Mouse (Mus musculus) left cerebral cortex, postnatal 25 days (tissue): ENCODE data around the gene Hist1h3b. TPM values are rescaled to one million over a fixed set of nuclear protein-coding genes. Genes with fewer than 3 reads are reported as not detected.
"Not testable (repeated sequence)": the region's sequence is repeated elsewhere in the genome, so short reads cannot be mapped to it uniquely, and the experiment has no call there.

Source experiments
- DNase-seq, 2 experiments: peaks; one replicate each; pipeline ENCODE4 v3.0.0; 2022; ENCODE audit warnings: low spot score in 2 of 2, mixed read lengths in 1 of 2
- intact Hi-C: fragments of 180-260 bp; cut with DNase I; formaldehyde crosslinking; loops from one replicate; pipeline ENCODE4 v1.15.1; 2025
- microRNA-seq, 2 experiments: library from miRNA; unstranded; fragments of <30 nt; microRNA quantifications; one replicate each; pipeline ENCODE4 v1.2.0; 2022
- total RNA-seq, 2 experiments: library from RNA; stranded (reverse); gene quantifications; 2 replicates each; pipeline ENCODE4 v1.2.3; 2021

Gene Hist1h3b
- total RNA-seq, 2 experiments from 2014 or later = 9.3 to 14.5 TPM

GRCm38 (mm10) chr13:23764324-23765171 is 12.5 kb downstream of the Hist1h3b start:
- DNase-seq = no peak

GRCm38 (mm10) chr13:23765172-23765513 is 13.1 kb downstream of the Hist1h3b start:
- intact Hi-C loops = loop anchor here (10.0 kb wide), 1 partner anchor 330 kb away; no protein-coding TSS in a partner anchor
- DNase-seq = no peak

More at GRCm38 (mm10) chr13:23764324-23765171, 12.5 kb downstream of the Hist1h3b start:
- intact Hi-C loops = loop anchor here (10.0 kb wide), 1 partner anchor 330 kb away; no protein-coding TSS in a partner anchor

- DNase-seq = no peak
- intact Hi-C loops = loop anchor here (10.0 kb wide), 1 partner anchor 332 kb away; no protein-coding TSS in a partner anchor
Observed at GRCm38 (mm10) chr13:23766772-23767171, 14.7 kb downstream of the Hist1h3b start.

- intact Hi-C loops = loop anchor here (10.0 kb wide), 1 partner anchor 334 kb away; no protein-coding TSS in a partner anchor
- DNase-seq = no peak
Observed at GRCm38 (mm10) chr13:23768834-23769397, 16.8 kb downstream of the Hist1h3b start.

- intact Hi-C loops = loop anchor here (10.0 kb wide), 1 partner anchor 335 kb away; no protein-coding TSS in a partner anchor
- not testable (repeated sequence) for DNase-seq
Observed at GRCm38 (mm10) chr13:23769613-23770012, 17.5 kb downstream of the Hist1h3b start, which contains the start of gene Trim38. Gene Trim38 (plus strand): TSS chr13:23769913.

GRCm38 (mm10) chr13:23772561-23773313 is 20.7 kb downstream of the Hist1h3b start:
- intact Hi-C loops = no loop called here
- peak; percentile 46 to 73 for DNase-seq

- no peak for DNase-seq
- intact Hi-C loops = no loop called here
Observed at GRCm38 (mm10) chr13:23778339-23778738, 26.3 kb downstream of the Hist1h3b start.

GRCm38 (mm10) chr13:23779025-23779424 is 27.0 kb downstream of the Hist1h3b start:
- DNase-seq = no peak

GRCm38 (mm10) chr13:23792520-23792919 is 40.5 kb downstream of the Hist1h3b start:
- intact Hi-C loops = loop anchor here (2.0 to 5.0 kb wide), 3 partner anchors 92 to 525 kb away; no protein-coding TSS in a partner anchor
- peak; percentile 54 to 64 for DNase-seq

More at GRCm38 (mm10) chr13:23779025-23779424, 27.0 kb downstream of the Hist1h3b start:
- intact Hi-C loops = no loop called here

GRCm38 (mm10) chr13:23799405-23799804 is 47.3 kb downstream of the Hist1h3b start:
- no peak for DNase-seq
- intact Hi-C loops = no loop called here

Small RNA genes within 50 kb of the gene (microRNA-seq; reads per million reads assigned to microRNA genes)
- gene Gm44314 (0 reads per million in 2 experiments), gene Gm44484 (0 reads per million in 2 experiments)

Other genes starting within 250 kb of the Hist1h3b start
- 100 to 1,000 TPM; 300 to 349 TPM for gene Hist1h4h, start 221.2 kb upstream of the Hist1h3b start, total RNA-seq
- 1 to 10 TPM; 1.6 to 3.9 TPM for gene Hist1h2af, start 218.4 kb upstream of the Hist1h3b start, total RNA-seq
- 1 to 10 TPM; 3.1 to 4.6 TPM for gene Hist1h3g, start 216.8 kb upstream of the Hist1h3b start, total RNA-seq
- under 1 TPM; 0.57 to 0.87 TPM for gene Hist1h2bh, start 208.9 kb upstream of the Hist1h3b start, total RNA-seq
- gene Hist1h3f, start 208.2 kb upstream of the Hist1h3b start, total RNA-seq = 10 to 100 TPM; 16.0 to 17.8 TPM
- gene Hist1h4f, start 200.6 kb upstream of the Hist1h3b start, total RNA-seq = 100 to 1,000 TPM; 160 to 188 TPM
- gene Hist1h1d, start 199.0 kb upstream of the Hist1h3b start, total RNA-seq = 1 to 10 TPM; 3.6 to 5.7 TPM
- gene Hist1h3e, start 189.9 kb upstream of the Hist1h3b start, total RNA-seq = 10 to 100 TPM; 41.7 to 46.6 TPM
- gene Hist1h2ae, start 181.0 kb upstream of the Hist1h3b start, total RNA-seq = 1 to 10 TPM; 5.0 to 6.6 TPM
- gene Hist1h2bg, start 180.9 kb upstream of the Hist1h3b start, total RNA-seq = 10 to 100 TPM; 82.4 to 88.3 TPM
- 10 to 100 TPM; 25.7 to 29.4 TPM for gene Hist1h2bf, start 178.1 kb upstream of the Hist1h3b start, total RNA-seq
- gene Hist1h2ad, start 177.9 kb upstream of the Hist1h3b start, total RNA-seq = 1 to 10 TPM; 9.0 to 9.1 TPM
- gene Hist1h3d, start 176.5 kb upstream of the Hist1h3b start, total RNA-seq = 10 to 100 TPM in 1 of 2 experiments, 1 to 10 TPM in 1; 7.2 to 10.5 TPM
- 100 to 1,000 TPM; 121 to 160 TPM for gene Hist1h4d, start 170.7 kb upstream of the Hist1h3b start, total RNA-seq
- 1 to 10 TPM; 7.4 to 7.7 TPM for gene Hist1h2be, start 131.1 kb upstream of the Hist1h3b start, total RNA-seq
- 10 to 100 TPM; 53.2 to 67.9 TPM for gene Hist1h1e, start 129.7 kb upstream of the Hist1h3b start, total RNA-seq
- 1 to 10 TPM; 2.1 to 2.4 TPM for gene Hist1h2ac, start 68.3 kb upstream of the Hist1h3b start, total RNA-seq
- gene Hist1h2bc, start 68.1 kb upstream of the Hist1h3b start, total RNA-seq = 10 to 100 TPM; 32.7 to 35.0 TPM
- gene Hist1h1t, start 56.5 kb upstream of the Hist1h3b start, total RNA-seq = not detected
- gene Hist1h4c, start 53.8 kb upstream of the Hist1h3b start, total RNA-seq = 100 to 1,000 TPM in 1 of 2 experiments, 10 to 100 TPM in 1; 94.8 to 129 TPM
- 1 to 10 TPM; 3.1 to 3.7 TPM for gene Hfe, start 41.4 kb upstream of the Hist1h3b start, total RNA-seq
- gene Hist1h1c, start 13.5 kb upstream of the Hist1h3b start, total RNA-seq = 10 to 100 TPM; 51.7 to 71.1 TPM
- gene Hist1h3c, start 6.7 kb upstream of the Hist1h3b start, total RNA-seq = 1 to 10 TPM; 1.9 to 2.6 TPM
- gene Hist1h2bb, start 5.5 kb upstream of the Hist1h3b start, total RNA-seq = 10 to 100 TPM; 17.5 to 23.2 TPM
- 10 to 100 TPM; 27.5 to 31.4 TPM for gene Hist1h2ab, start 1.1 kb upstream of the Hist1h3b start, total RNA-seq
- gene Hist1h4b, start 4.7 kb downstream of the Hist1h3b start, total RNA-seq = 10 to 100 TPM; 87.5 to 89.8 TPM
- gene Hist1h4a, start 9.0 kb downstream of the Hist1h3b start, total RNA-seq = 10 to 100 TPM; 47.0 to 58.8 TPM
- 10 to 100 TPM; 35.9 to 40.0 TPM for gene Hist1h3a, start 10.1 kb downstream of the Hist1h3b start, total RNA-seq
- gene Hist1h1a, start 11.4 kb downstream of the Hist1h3b start, total RNA-seq = 10 to 100 TPM; 18.2 to 29.1 TPM
- not detected for gene Trim38, start 17.6 kb downstream of the Hist1h3b start, total RNA-seq
- not detected for gene Slc17a2, start 54.7 kb downstream of the Hist1h3b start, total RNA-seq
- gene Slc17a3, start 87.2 kb downstream of the Hist1h3b start, total RNA-seq = under 1 TPM; 0.11 to 0.16 TPM
- gene Slc17a1, start 115.5 kb downstream of the Hist1h3b start, total RNA-seq = not detected
- not detected for gene Slc17a4, start 162.7 kb downstream of the Hist1h3b start, total RNA-seq
- gene Hist1h2ba, start 181.9 kb downstream of the Hist1h3b start, total RNA-seq = not detected
- gene Hist1h2aa, start 182.2 kb downstream of the Hist1h3b start, total RNA-seq = not detected
- under 1 TPM; 0.41 to 0.55 TPM for gene Scgn, start 238.9 kb downstream of the Hist1h3b start, total RNA-seq